Mouse (Mus musculus) bone marrow macrophage, adult 2 months (primary cell): ENCODE measurements around the gene Tceanc2.

Experiments
- CTCF ChIP-seq: IDR thresholded peaks from 2 replicates; pipeline ENCODE4 v1.5.1; 2012; ENCODE audit warnings: low read depth, mild to moderate bottlenecking, low read length, moderate library complexity
- POLR2A ChIP-seq: IDR thresholded peaks from 2 replicates; pipeline ENCODE4 v1.6.1; 2012; ENCODE audit warnings: mild to moderate bottlenecking, low read depth, low read length, borderline replicate concordance

GRCm38 (mm10) chr4:107108291-107108731 lies 70.6 kb downstream of the Tceanc2 start:
- no peak for TF ChIP-seq POLR2A
- TF ChIP-seq CTCF: no peak
